Mouse (Mus musculus) midbrain, embryonic 15.5 days (tissue): ENCODE results near the gene Arntl2. TPM values are rescaled to one million over a fixed set of nuclear protein-coding genes. Genes with fewer than 3 reads are reported as not detected.

ENCODE experiments used
- ATAC-seq: fragments of 200-750 bp; cut with Nextera tagmentation; replicated peaks from 2 replicates; pipeline ENCODE4 v1.8.0; 2017; ENCODE audit warnings: moderate TSS enrichment
- H3K27ac ChIP-seq: fragments of 300-500 bp; sonication (generic); 2 replicates; pipeline ENCODE4 v1.5.1; 2015; ENCODE audit warnings: mild to moderate bottlenecking, inconsistent platforms
- H3K27me3 ChIP-seq: fragments of 300-500 bp; sonication (generic); replicated peaks from 2 replicates; pipeline ENCODE4 v1.6.1; 2015; ENCODE audit warnings: inconsistent platforms
- H3K36me3 ChIP-seq: fragments of 300-500 bp; sonication (generic); replicated peaks from 2 replicates; pipeline ENCODE4 v1.6.1; 2015; ENCODE audit warnings: inconsistent platforms
- H3K4me1 ChIP-seq: fragments of 300-500 bp; sonication (generic); 2 replicates; pipeline ENCODE4 v1.6.1; 2015; ENCODE audit warnings: inconsistent platforms
- H3K4me2 ChIP-seq: fragments of 300-500 bp; sonication (generic); 2 replicates; pipeline ENCODE4 v1.6.1; 2015; ENCODE audit warnings: inconsistent platforms, mild to moderate bottlenecking, moderate library complexity
- H3K4me3 ChIP-seq: fragments of 300-500 bp; sonication (generic); 2 replicates; pipeline ENCODE4 v1.5.1; 2015; ENCODE audit warnings: mild to moderate bottlenecking, inconsistent platforms
- H3K9ac ChIP-seq: fragments of 300-500 bp; sonication (generic); 2 replicates; pipeline ENCODE4 v1.6.1; 2015; ENCODE audit warnings: mild to moderate bottlenecking, inconsistent platforms
- H3K9me3 ChIP-seq: fragments of 300-500 bp; sonication (generic); 2 replicates; pipeline ENCODE4 v1.6.1; 2016; ENCODE audit warnings: inconsistent platforms
- WGBS: fragments of 180-500 bp; shearing (Covaris S2); methylation state at CpG from one replicate; pipeline ENCODE4 v1.1.7; 2015; ENCODE audit warnings: mixed read lengths; 5-methylcytosine and 5-hydroxymethylcytosine counted together
- polyA plus RNA-seq: library from polyadenylated mRNA; unstranded; fragments of >200 nt; fragmentation: Nextera tagmentation; extraction: Ambion mirVana; gene quantifications from 2 replicates; pipeline ENCODE4 v1.2.1, GENCODE M21; 2015

Gene Arntl2
- polyA plus RNA-seq, 1 experiment from 2014 or later = 4.7 TPM

- Histone ChIP-seq H3K36me3 (no peaks in the 10 kb centered on the region), H3K4me3 (peak overlapping the region; percentile 57), H3K4me1 (peaks cover 12% of the 10 kb centered on the region), H3K27me3 (0 out of 2 replicates have a peak, but pooled peaks cover 3% of the 10 kb centered on the region), H3K4me2 (peak overlapping the region; percentile 92), H3K9ac (peak overlapping the region; percentile 9; the same call in 1 of the 2 replicates), H3K27ac (no peak overlapping the region), H3K9me3 (no peaks in the 10 kb centered on the region)
- WGBS = 16% methylated on average over 22 of the region's 22 CpGs
- ATAC-seq = peak; percentile 71
Observed at GRCm38 (mm10) chr6:146795166-146795923, 510 bp upstream of the Arntl2 start.

- no peaks in the 10 kb centered on the region for H3K9me3 ChIP-seq
- no peak overlapping the region for H3K4me2 ChIP-seq
- 0 out of 2 replicates have a peak, but pooled peaks cover 3% of the 10 kb centered on the region for H3K27me3 ChIP-seq
- H3K4me1 ChIP-seq = peaks cover 12% of the 10 kb centered on the region
- no peak for ATAC-seq
- H3K4me3 ChIP-seq = no peak overlapping the region
- 71% methylated on average over 5 of the region's 5 CpGs for WGBS
- H3K27ac ChIP-seq = no peak overlapping the region
- no peaks in the 10 kb centered on the region for H3K36me3 ChIP-seq
- H3K9ac ChIP-seq = no peak overlapping the region
Observed at GRCm38 (mm10) chr6:146797446-146797845, 1.6 kb downstream of the Arntl2 start.

GRCm38 (mm10) chr6:146809991-146810390 lies 14.1 kb downstream of the Arntl2 start:
- H3K4me2 ChIP-seq = no peak overlapping the region
- H3K9ac ChIP-seq = no peak overlapping the region
- WGBS = 88% methylated on average over 6 of the region's 6 CpGs
- no peaks in the 10 kb centered on the region for H3K4me1 ChIP-seq
- H3K36me3 ChIP-seq = no peaks in the 10 kb centered on the region
- ATAC-seq = no peak
- no peak overlapping the region for H3K4me3 ChIP-seq
- no peaks in the 10 kb centered on the region for H3K9me3 ChIP-seq
- H3K27me3 ChIP-seq = no peaks in the 10 kb centered on the region
- H3K27ac ChIP-seq = no peak overlapping the region

- Histone ChIP-seq H3K9ac (no peak overlapping the region), H3K27me3 (no peaks in the 10 kb centered on the region), H3K9me3 (no peaks in the 10 kb centered on the region), H3K36me3 (no peaks in the 10 kb centered on the region), H3K4me1 (no peaks in the 10 kb centered on the region), H3K4me2 (no peak overlapping the region), H3K4me3 (no peak overlapping the region), H3K27ac (no peak overlapping the region)
- no peak for ATAC-seq
- 93% methylated on average over 5 of the region's 5 CpGs for WGBS
Observed at GRCm38 (mm10) chr6:146813007-146813406, 17.2 kb downstream of the Arntl2 start.

GRCm38 (mm10) chr6:146820177-146820965 lies 24.5 kb downstream of the Arntl2 start:
- WGBS = 77% methylated on average over 29 of the region's 29 CpGs
- no peak overlapping the region for H3K4me3 ChIP-seq
- H3K27ac ChIP-seq = no peak overlapping the region
- ATAC-seq = no peak
- H3K4me1 ChIP-seq = no peaks in the 10 kb centered on the region
- no peak overlapping the region for H3K9ac ChIP-seq
- H3K9me3 ChIP-seq = no peaks in the 10 kb centered on the region
- no peaks in the 10 kb centered on the region for H3K27me3 ChIP-seq
- H3K4me2 ChIP-seq = no peak overlapping the region
- no peaks in the 10 kb centered on the region for H3K36me3 ChIP-seq

GRCm38 (mm10) chr6:146821958-146822357 lies 26.1 kb downstream of the Arntl2 start:
- no peaks in the 10 kb centered on the region for H3K36me3 ChIP-seq
- H3K27ac ChIP-seq = no peak overlapping the region
- H3K9ac ChIP-seq = no peak overlapping the region
- no peaks in the 10 kb centered on the region for H3K27me3 ChIP-seq
- H3K4me1 ChIP-seq = no peaks in the 10 kb centered on the region
- 87% methylated on average over 13 of the region's 13 CpGs for WGBS
- H3K4me3 ChIP-seq = no peak overlapping the region
- ATAC-seq = no peak
- H3K9me3 ChIP-seq = no peaks in the 10 kb centered on the region
- no peak overlapping the region for H3K4me2 ChIP-seq

- WGBS = 47% methylated on average over 16 of the region's 16 CpGs
- Histone ChIP-seq H3K27me3 (no peaks in the 10 kb centered on the region), H3K27ac (no peak overlapping the region), H3K9me3 (no peaks in the 10 kb centered on the region), H3K4me1 (no peaks in the 10 kb centered on the region), H3K9ac (no peak overlapping the region), H3K4me3 (no peak overlapping the region), H3K36me3 (no peaks in the 10 kb centered on the region), H3K4me2 (no peak overlapping the region)
- ATAC-seq = peak; percentile 68; the same call in 1 of the 2 replicates
Observed at GRCm38 (mm10) chr6:146824727-146825486, 29.1 kb downstream of the Arntl2 start.

GRCm38 (mm10) chr6:146825487-146825773 lies 29.6 kb downstream of the Arntl2 start:
- no peaks in the 10 kb centered on the region for H3K36me3 ChIP-seq
- H3K4me2 ChIP-seq = no peak overlapping the region
- no peaks in the 10 kb centered on the region for H3K9me3 ChIP-seq
- no peak overlapping the region for H3K9ac ChIP-seq
- no peaks in the 10 kb centered on the region for H3K4me1 ChIP-seq
- 0 out of 2 replicates have a peak, but pooled peaks have one; percentile 21 for ATAC-seq
- H3K4me3 ChIP-seq = no peak overlapping the region
- H3K27ac ChIP-seq = no peak overlapping the region
- WGBS = 80% methylated on average over 1 of the region's 1 CpGs
- no peaks in the 10 kb centered on the region for H3K27me3 ChIP-seq

- Histone ChIP-seq H3K36me3 (no peaks in the 10 kb centered on the region), H3K4me3 (no peak overlapping the region), H3K4me1 (no peaks in the 10 kb centered on the region), H3K4me2 (no peak overlapping the region), H3K27ac (no peak overlapping the region), H3K9me3 (no peaks in the 10 kb centered on the region), H3K27me3 (no peaks in the 10 kb centered on the region), H3K9ac (no peak overlapping the region)
- ATAC-seq = no peak
- 84% methylated on average over 12 of the region's 12 CpGs for WGBS
Observed at GRCm38 (mm10) chr6:146831320-146831719, 35.5 kb downstream of the Arntl2 start.

GRCm38 (mm10) chr6:146833485-146834314 lies 37.8 kb downstream of the Arntl2 start:
- 74% methylated on average over 6 of the region's 6 CpGs for WGBS
- Histone ChIP-seq H3K9me3 (no peaks in the 10 kb centered on the region), H3K4me3 (no peak overlapping the region), H3K36me3 (no peaks in the 10 kb centered on the region), H3K4me2 (no peak overlapping the region), H3K27ac (no peak overlapping the region), H3K4me1 (no peaks in the 10 kb centered on the region), H3K27me3 (no peaks in the 10 kb centered on the region), H3K9ac (no peak overlapping the region)
- ATAC-seq = peak; percentile 92

GRCm38 (mm10) chr6:146834342-146834741 lies 38.5 kb downstream of the Arntl2 start:
- Histone ChIP-seq H3K4me3 (no peak overlapping the region), H3K27ac (no peak overlapping the region), H3K9ac (no peak overlapping the region), H3K9me3 (no peaks in the 10 kb centered on the region), H3K27me3 (no peaks in the 10 kb centered on the region), H3K36me3 (no peaks in the 10 kb centered on the region), H3K4me1 (no peaks in the 10 kb centered on the region), H3K4me2 (no peak overlapping the region)
- no peak for ATAC-seq
- 91% methylated on average over 3 of the region's 3 CpGs for WGBS
